Mouse (Mus musculus): Measurements from ENCODE around the gene Rassf3. TPM values are rescaled to one million over a fixed set of nuclear protein-coding genes. Genes with fewer than 3 reads are reported as not detected.

The Rassf3 gene
- polyA plus RNA-seq, 1 experiment from 2014 or later, result 20.2 TPM

DNA sequence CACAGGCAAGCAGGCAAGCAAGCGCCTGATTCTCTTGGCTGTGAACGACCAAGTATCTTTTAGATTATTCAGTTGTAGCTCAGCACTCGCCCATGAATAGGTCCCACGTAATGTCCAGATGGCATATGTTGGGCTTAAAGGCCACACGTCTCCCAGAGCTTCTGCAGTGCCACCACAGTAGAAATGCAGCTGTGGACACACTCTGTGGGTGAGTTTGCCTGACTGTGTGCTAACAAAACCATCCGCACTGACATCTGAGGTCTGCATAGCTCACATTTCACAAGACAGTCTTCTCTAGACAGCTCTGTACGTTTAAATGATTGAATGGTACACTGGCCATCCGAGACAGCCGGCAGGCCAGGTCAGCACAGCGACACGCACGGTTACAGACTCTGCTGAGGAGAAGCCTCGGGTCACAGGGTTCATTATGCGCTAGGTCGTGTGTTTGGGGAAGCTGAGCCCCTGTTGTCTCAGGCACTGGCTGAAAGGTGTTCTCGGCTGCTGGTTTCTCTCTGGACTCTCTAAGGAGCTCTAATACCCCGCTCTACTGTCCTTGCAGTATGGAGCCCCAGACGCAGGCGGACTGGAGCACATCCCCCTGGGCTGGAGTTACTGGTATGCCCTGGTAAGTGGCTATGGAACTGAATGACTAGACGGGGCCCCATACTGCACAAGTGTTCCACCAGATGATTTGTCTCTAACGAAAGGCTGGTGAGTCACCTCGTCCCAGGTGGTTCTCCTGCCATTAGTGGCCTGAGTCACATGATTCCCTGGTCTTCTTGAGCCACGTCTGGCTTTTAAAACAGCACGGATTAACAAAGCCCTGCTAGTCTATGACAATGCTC lies 100.3 kb downstream of the Rassf3 start:
- peaks cover 88% of the 10 kb centered on the region for H3K36me3 ChIP-seq
- 77% methylated on average over 24 of the region's 24 CpGs for WGBS
- ATAC-seq (ENCODE audit: insufficient number of reproducible peaks, insufficient read depth, low FRiP score, low TSS enrichment, low read depth), result no peak

GRCm38 (mm10) chr10:121374693-121375620 lies 101.2 kb downstream of the Rassf3 start:
- no peaks in the 10 kb centered on the region for H3K4me1 ChIP-seq (replicated peaks)
- WGBS, result 87% methylated on average over 17 of the region's 17 CpGs
- no peaks in the 10 kb centered on the region for H3K9me3 ChIP-seq
- H3K27me3 ChIP-seq, result no peaks in the 10 kb centered on the region
- H3K36me3 ChIP-seq, result peaks cover 88% of the 10 kb centered on the region
- H3K27ac ChIP-seq, result no peak overlapping the region
- no peak for ATAC-seq (ENCODE audit: insufficient number of reproducible peaks, insufficient read depth, low FRiP score, low TSS enrichment, low read depth)
- no peak overlapping the region for H3K4me2 ChIP-seq
- H3K9ac ChIP-seq (replicated peaks), result no peak overlapping the region
- H3K4me3 ChIP-seq (replicated peaks), result no peak overlapping the region

More for the DNA sequence above, 100.3 kb downstream of the Rassf3 start:
- Histone ChIP-seq H3K4me1 (replicated peaks) (no peaks in the 10 kb centered on the region), H3K27me3 (no peaks in the 10 kb centered on the region), H3K9me3 (no peaks in the 10 kb centered on the region), H3K4me2 (no peak overlapping the region), H3K27ac (no peak overlapping the region), H3K4me3 (replicated peaks) (no peak overlapping the region), H3K9ac (replicated peaks) (no peak overlapping the region)

- no peak for ATAC-seq (ENCODE audit: insufficient number of reproducible peaks, insufficient read depth, low FRiP score, low TSS enrichment, low read depth)
- Histone ChIP-seq H3K9ac (replicated peaks) (no peak overlapping the region), H3K27me3 (no peaks in the 10 kb centered on the region), H3K36me3 (peaks cover 87% of the 10 kb centered on the region), H3K4me1 (replicated peaks) (no peaks in the 10 kb centered on the region), H3K27ac (no peak overlapping the region), H3K4me3 (replicated peaks) (no peak overlapping the region), H3K9me3 (no peaks in the 10 kb centered on the region), H3K4me2 (no peak overlapping the region)
- 53% methylated on average over 12 of the region's 12 CpGs for WGBS
Measured at GRCm38 (mm10) chr10:121374013-121374412, 102.1 kb downstream of the Rassf3 start.

DNA sequence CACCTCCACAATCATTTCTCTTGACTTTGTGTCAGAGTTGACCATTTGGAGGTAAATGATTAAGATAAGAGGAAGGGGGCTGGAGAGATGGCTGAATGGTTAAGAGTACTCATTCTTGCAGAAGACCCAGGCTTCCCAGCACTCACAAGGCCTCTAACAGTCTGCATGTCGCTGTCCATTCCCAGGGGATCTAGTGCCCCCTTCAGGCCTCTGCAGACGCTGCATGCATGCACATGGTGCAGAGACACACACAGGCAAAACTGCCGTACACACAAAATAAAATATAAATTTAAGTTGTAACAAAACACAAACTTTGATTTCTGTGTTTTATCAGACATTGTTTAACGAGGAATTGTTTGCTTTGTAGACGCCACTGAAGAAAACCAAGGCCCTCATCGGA lies 105.4 kb downstream of the Rassf3 start:
- WGBS, result 94% methylated on average over 6 of the region's 6 CpGs
- Histone ChIP-seq H3K9me3 (no peaks in the 10 kb centered on the region), H3K27ac (no peak overlapping the region), H3K4me1 (replicated peaks) (peaks cover 15% of the 10 kb centered on the region), H3K36me3 (peaks cover 59% of the 10 kb centered on the region), H3K9ac (replicated peaks) (no peak overlapping the region), H3K4me3 (replicated peaks) (no peak overlapping the region), H3K4me2 (no peak overlapping the region), H3K27me3 (no peaks in the 10 kb centered on the region)
- no peak for ATAC-seq (ENCODE audit: insufficient number of reproducible peaks, insufficient read depth, low FRiP score, low TSS enrichment, low read depth)

DNA sequence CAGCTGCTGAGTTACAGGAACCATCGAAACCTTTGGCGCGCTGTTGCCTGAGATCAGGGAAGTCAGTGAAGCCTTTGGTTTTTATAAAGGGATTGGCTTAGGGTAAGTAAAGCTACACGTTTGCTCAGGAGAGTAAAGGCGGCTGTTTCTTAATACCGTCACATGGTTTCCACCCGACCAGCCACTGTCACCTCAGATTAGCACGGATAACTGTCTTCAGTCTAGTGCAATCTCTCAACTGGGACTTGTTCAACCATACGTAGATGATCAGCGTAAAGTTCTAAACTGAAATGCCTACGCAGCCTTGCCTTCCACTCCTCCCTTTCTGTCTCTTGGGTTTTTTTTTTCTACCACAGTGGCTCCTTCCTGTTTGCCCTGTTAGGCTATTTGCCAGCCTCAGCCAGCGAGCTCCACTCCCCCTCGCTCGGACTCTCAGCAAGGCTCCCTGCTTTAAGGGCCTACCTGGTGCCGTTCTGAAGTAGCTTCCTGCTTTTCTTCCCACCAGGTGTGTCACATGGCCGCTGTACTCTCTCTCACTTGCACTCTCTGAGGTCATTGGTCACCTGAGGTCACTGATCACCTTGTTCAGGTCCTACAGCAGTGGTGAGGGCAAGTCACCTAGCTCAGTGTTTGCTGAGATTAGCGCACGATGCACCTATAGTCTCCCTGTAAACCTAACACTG lies 107.2 kb downstream of the Rassf3 start:
- no peak overlapping the region for H3K4me3 ChIP-seq (replicated peaks)
- no peak overlapping the region for H3K4me2 ChIP-seq
- H3K27me3 ChIP-seq, result no peaks in the 10 kb centered on the region
- H3K9me3 ChIP-seq, result no peaks in the 10 kb centered on the region
- peaks cover 41% of the 10 kb centered on the region for H3K36me3 ChIP-seq
- no peak overlapping the region for H3K27ac ChIP-seq
- WGBS, result 90% methylated on average over 18 of the region's 18 CpGs
- no peak overlapping the region for H3K9ac ChIP-seq (replicated peaks)
- no peak for ATAC-seq (ENCODE audit: insufficient number of reproducible peaks, insufficient read depth, low FRiP score, low TSS enrichment, low read depth)
- H3K4me1 ChIP-seq (replicated peaks), result peaks cover 23% of the 10 kb centered on the region

DNA sequence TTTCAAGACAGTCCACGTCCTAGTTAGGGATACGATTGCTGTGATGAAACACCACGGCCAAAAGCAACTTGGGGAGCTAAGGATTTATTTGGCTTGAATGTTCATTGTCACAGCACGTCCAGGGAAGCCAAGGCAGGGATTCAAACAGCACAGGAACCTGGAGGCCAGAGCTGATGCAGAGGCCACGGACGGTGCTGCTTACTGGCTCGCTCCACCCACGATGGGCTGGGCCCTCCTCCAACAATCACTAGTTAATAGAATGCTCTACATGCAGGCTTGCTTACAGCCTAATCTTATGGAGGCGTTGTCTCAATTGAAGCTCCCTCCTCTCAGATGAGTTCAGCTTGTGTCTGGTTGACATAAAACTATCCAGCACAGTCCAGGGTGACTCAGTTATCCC lies 108.4 kb downstream of the Rassf3 start:
- Histone ChIP-seq H3K4me2 (no peak overlapping the region), H3K36me3 (peaks cover 31% of the 10 kb centered on the region), H3K27ac (no peak overlapping the region), H3K9ac (replicated peaks) (no peak overlapping the region), H3K27me3 (no peaks in the 10 kb centered on the region), H3K4me3 (replicated peaks) (no peak overlapping the region), H3K9me3 (no peaks in the 10 kb centered on the region), H3K4me1 (replicated peaks) (peaks cover 23% of the 10 kb centered on the region)
- ATAC-seq (ENCODE audit: insufficient number of reproducible peaks, insufficient read depth, low FRiP score, low TSS enrichment, low read depth), result no peak
- WGBS, result 88% methylated on average over 9 of the region's 9 CpGs

GRCm38 (mm10) chr10:121367271-121367670 lies 108.9 kb downstream of the Rassf3 start:
- ATAC-seq (ENCODE audit: insufficient number of reproducible peaks, insufficient read depth, low FRiP score, low TSS enrichment, low read depth), result no peak
- Histone ChIP-seq H3K4me1 (replicated peaks) (peaks cover 23% of the 10 kb centered on the region), H3K27ac (no peak overlapping the region), H3K9ac (replicated peaks) (no peak overlapping the region), H3K4me3 (replicated peaks) (no peak overlapping the region), H3K4me2 (no peak overlapping the region), H3K27me3 (no peaks in the 10 kb centered on the region), H3K9me3 (no peaks in the 10 kb centered on the region), H3K36me3 (peaks cover 31% of the 10 kb centered on the region)
- WGBS, result 88% methylated on average over 13 of the region's 13 CpGs

GRCm38 (mm10) chr10:121365781-121366272 lies 110.3 kb downstream of the Rassf3 start:
- H3K9me3 ChIP-seq, result no peaks in the 10 kb centered on the region
- 12% methylated on average over 9 of the region's 9 CpGs for WGBS
- no peaks in the 10 kb centered on the region for H3K27me3 ChIP-seq
- H3K36me3 ChIP-seq, result peaks cover 19% of the 10 kb centered on the region
- peak overlapping the region; percentile 98 for H3K4me3 ChIP-seq (replicated peaks)
- ATAC-seq (ENCODE audit: insufficient number of reproducible peaks, insufficient read depth, low FRiP score, low TSS enrichment, low read depth), result no peak
- peak overlapping the region; percentile 87 for H3K9ac ChIP-seq (replicated peaks)
- no peak overlapping the region for H3K27ac ChIP-seq
- peak overlapping the region; percentile 88 for H3K4me2 ChIP-seq
- peaks cover 23% of the 10 kb centered on the region for H3K4me1 ChIP-seq (replicated peaks)

- H3K4me1 ChIP-seq (replicated peaks), result peaks cover 23% of the 10 kb centered on the region
- H3K27ac ChIP-seq, result peak within 1 kb of the TSS; percentile 66
- H3K27me3 ChIP-seq, result no peaks in the 10 kb centered on the region
- peak within 1 kb of the TSS; percentile 98 for H3K4me3 ChIP-seq (replicated peaks)
- under 1% methylated on average over 68 of the region's 72 CpGs for WGBS
- peak; percentile 96 for ATAC-seq (ENCODE audit: insufficient number of reproducible peaks, insufficient read depth, low FRiP score, low TSS enrichment, low read depth)
- H3K4me2 ChIP-seq, result peak within 1 kb of the TSS; percentile 88
- peaks cover 10% of the 10 kb centered on the region for H3K36me3 ChIP-seq
- peak within 1 kb of the TSS; percentile 87 for H3K9ac ChIP-seq (replicated peaks)
- H3K9me3 ChIP-seq, result no peaks in the 10 kb centered on the region
Measured at GRCm38 (mm10) chr10:121364801-121365564, 111.2 kb downstream of the Rassf3 start, which contains the start of gene Gns. Gene Gns (plus strand): TSS chr10:121365090.

DNA sequence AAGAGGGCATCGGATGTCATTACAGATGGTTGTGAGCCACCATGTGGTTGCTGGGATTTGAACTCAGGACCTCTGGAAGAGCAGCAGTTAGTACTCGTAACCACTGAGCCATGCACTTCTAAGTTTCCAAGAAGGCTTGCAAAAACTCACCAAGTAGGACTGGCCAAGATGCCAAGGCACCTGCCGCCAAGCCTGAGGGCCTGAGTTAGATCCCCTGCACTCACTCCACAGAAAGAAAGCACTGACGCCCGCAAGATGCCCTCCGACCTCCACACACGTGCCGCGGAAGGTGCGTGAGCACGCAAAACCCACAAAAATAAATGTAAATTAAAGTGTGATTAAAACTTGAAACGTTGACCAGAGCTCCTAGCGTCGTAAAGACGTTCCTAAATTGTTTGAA lies 111.8 kb downstream of the Rassf3 start:
- H3K9me3 ChIP-seq, result no peaks in the 10 kb centered on the region
- peaks cover 5% of the 10 kb centered on the region; the same call in 1 of the 2 replicates for H3K36me3 ChIP-seq
- no peak for ATAC-seq (ENCODE audit: insufficient number of reproducible peaks, insufficient read depth, low FRiP score, low TSS enrichment, low read depth)
- no peaks in the 10 kb centered on the region for H3K27me3 ChIP-seq
- peak overlapping the region; percentile 88 for H3K4me2 ChIP-seq
- peak overlapping the region; percentile 98 for H3K4me3 ChIP-seq (replicated peaks)
- WGBS, result 25% methylated on average over 15 of the region's 15 CpGs
- peak overlapping the region; percentile 87 for H3K9ac ChIP-seq (replicated peaks)
- H3K27ac ChIP-seq, result 0 out of 2 replicates have a peak overlapping the region, but pooled peaks have one; percentile 37
- H3K4me1 ChIP-seq (replicated peaks), result peaks cover 23% of the 10 kb centered on the region

All from limb, embryonic 12.5 days (tissue).